Mouse (Mus musculus) layer of hippocampus, postnatal 10 days (tissue): ENCODE results near the gene 9830107B12Rik. TPM values are rescaled to one million over a fixed set of nuclear protein-coding genes. Genes with fewer than 3 reads are reported as not detected.
"Not testable (repeated sequence)": the region's sequence is repeated elsewhere in the genome, so short reads cannot be mapped to it uniquely, and the experiment has no call there.

ENCODE experiments used
- DNase-seq, 2 experiments: peaks; one replicate each; pipeline ENCODE4 v3.0.0; 2021; ENCODE audit warnings: low spot score in 2 of 2
- long read RNA-seq: library from polyadenylated mRNA; stranded (forward); transcript quantifications from one replicate; pipeline ENCODE4 v2.0.0, GENCODE M21; 2023
- total RNA-seq, 2 experiments: library from RNA; stranded (reverse); gene quantifications; 2 replicates each; pipeline ENCODE4 v1.2.3; 2021

9830107B12Rik gene
- not detected for total RNA-seq
- long read RNA-seq = 0 reads

DNA sequence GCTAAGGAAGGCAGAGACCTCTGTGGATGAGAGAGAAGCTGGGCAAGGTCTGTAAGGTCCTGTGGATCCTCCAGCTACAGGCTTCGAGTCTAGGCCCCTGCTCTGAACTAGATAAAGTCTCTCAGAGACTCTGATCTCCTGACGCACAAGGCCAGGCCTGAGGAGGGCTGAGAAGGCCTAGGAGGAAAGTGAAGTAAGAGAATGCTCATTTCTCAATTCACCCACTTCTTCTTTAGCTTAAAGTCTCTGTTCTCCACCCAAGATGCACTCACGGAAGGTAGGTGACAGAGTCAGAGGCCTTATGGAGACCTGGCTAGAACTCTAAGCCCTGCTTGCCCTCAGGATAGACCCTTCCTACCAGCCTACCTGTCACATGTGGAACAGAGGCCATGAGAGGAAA, at the start of gene 9830107B12Rik:
TSS of gene 9830107B12Rik (minus strand) at position 149 of the 400 bp plus-strand sequence.
- DNase-seq = peak in 1 of 2 experiments; percentile 3

DNA sequence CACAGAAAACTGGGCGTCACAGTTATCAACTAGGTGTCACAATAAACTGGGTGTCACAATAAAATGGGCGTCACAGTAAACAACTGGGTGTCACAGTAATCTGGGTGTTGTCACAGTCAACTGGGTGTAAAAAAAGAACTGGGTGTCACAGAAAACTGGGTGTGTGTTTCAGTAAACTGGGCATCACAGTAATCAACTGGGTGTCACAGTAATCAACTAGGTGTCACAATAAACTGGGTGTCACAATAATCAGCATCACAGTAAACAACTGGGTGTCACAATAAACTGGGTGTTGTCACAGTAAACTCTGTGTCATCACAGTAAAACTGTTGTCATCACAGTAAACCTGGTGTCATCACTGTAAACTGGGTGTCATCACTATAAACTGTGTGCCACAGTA, 46.3 kb upstream of the 9830107B12Rik start:
- DNase-seq = no peak

DNA sequence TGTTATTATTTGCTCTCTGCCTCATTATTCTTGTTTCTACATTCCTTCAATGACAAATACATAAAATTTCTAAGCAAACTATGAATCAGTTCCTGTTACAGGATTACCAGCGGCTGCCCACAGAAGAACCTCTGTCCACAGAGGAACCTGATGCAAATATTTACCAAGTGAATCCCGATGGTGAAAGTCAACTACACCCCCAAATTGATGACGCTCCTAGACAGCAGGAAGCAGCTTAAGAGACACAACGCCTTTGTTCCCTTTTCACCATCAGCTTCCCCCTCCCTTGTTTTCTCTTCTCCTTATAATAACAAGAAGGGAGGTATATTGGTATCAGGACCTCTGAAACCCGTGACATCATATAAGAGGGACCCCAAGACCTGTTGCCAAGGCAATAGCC, 39.2 kb upstream of the 9830107B12Rik start:
- DNase-seq = no peak

DNA sequence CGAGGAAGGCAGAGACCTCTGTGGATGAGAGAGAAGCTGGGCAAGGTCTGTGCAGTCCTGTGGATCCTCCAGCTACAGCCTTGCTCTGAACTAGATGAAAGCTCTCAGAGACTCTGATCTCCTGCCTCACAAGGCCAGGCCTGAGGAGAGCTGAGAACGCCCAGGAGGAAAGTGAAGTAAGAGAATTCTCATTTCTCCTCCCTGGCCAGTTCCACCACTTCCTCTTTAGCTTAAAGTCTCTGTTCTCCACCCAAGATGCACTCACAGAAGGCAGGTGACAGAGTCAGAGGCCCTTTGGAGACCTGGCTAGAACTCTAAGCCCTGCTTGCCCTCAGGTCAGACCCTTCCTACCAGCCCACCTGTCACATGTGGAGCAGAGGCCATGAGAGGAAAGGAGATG, 21.0 kb upstream of the 9830107B12Rik start, which contains the start of gene A530064D06Rik:
TSS of gene A530064D06Rik (minus strand) at position 173 of the 400 bp plus-strand sequence.
- not testable (repeated sequence) for DNase-seq

DNA sequence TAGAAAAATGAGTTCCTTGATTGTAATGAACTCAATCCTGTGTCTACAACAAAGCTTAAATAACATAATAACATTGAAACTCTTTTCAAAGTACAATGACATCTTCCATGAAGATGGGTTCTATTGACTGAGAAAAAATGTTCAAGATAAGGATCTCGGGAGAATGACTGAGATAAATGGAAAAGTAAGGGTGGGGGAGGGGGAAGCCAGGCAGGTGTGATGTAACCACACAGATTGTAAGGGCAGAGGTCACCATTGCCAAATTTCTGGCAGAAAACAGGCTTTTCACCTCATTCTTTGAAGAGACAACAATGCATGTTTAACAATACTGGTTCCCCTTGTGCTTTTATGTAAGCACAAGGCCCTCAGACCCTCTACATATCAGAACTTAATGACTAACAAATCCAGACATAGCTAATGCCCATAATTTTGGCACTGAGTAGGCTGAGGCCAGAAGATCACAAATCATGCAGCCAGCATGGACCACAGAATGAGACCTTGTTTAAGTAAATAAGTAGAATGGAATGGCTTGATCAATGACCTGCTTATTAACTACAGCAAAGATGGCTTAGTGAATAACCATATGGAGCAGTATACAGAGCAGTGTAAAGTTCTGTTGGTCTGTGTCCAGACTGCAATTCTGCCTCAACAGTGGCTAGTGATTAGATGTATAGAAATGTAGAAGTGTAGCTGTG, 11.5 kb upstream of the 9830107B12Rik start:
- no peak for DNase-seq

DNA sequence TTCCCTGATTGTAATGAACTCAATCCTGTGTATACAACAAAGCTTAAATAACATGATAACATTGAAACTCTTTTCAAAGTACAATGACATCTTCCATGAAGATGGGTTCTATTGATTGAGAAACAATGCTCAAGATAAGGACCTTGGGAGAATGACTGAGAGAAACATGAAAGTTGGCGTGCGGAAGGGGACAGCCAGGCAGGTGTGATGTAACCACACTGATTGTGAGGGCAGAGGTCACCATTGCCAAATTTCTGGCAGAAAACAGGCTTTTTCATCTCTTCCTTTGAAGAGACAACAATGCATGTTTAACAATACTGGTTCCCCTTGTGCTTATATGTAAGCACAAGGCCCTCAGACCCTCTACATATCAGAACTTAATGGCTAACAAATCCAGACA, 13.3 kb downstream of the 9830107B12Rik start:
- no peak for DNase-seq

DNA sequence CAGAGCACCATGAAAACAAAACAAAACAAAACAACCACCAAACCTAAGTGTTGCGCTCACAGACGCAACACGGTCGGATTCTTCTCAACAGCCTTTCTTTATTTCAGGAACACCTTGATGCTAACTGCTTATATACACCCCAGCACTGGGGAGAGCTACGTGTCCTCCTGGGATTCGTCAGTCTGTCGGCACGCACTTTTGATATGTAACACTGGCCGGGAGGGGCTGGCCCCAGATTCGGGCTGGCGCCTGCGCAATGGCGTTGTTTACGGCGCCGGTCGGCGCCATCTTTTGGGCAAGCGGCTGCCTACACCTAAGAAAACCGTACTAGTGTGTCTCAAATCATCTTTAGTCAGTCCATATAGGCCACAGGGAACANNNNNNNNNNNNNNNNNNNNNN, 25.6 kb downstream of the 9830107B12Rik start:
- DNase-seq = no peak

DNA sequence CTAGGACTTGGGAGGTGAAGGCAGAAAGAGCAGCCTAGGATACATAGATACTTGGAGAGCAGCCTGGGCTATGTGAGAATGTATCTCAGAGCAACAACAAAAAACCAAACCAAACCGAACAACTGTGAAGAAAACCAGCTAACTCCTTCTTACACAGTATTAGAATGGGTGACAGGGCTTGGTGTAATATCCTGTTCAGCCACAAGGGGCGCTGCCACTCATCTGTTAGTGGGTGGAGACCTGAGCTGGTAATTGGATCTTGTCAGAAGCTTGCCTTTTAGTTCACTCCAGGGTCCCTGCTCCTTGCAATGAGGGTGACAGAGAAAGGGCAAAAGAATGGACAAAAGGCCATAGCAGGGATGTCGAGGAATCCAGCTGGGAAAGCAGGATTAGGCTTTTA, 26.4 kb downstream of the 9830107B12Rik start:
- DNase-seq = peak; percentile 85 to 86

DNA sequence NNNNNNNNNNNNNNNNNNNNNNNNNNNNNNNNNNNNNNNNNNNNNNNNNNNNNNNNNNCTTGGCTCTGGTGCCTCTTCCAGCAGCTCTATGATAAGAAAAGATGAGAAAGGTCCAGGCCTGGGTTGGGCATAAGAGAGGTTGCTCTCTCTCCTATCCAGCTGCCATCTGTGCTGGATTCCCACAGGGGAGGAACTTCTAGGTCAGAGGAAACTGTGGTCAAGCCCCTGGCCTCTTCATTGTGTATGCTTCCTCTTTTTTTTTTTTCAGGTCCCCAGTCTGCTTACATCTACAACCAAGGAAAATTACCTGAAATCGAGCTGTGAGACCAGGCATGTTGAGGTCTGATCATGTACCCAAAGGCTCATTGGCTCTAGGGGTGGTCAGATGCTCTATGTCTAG, 27.5 kb downstream of the 9830107B12Rik start:
- no peak for DNase-seq

DNA sequence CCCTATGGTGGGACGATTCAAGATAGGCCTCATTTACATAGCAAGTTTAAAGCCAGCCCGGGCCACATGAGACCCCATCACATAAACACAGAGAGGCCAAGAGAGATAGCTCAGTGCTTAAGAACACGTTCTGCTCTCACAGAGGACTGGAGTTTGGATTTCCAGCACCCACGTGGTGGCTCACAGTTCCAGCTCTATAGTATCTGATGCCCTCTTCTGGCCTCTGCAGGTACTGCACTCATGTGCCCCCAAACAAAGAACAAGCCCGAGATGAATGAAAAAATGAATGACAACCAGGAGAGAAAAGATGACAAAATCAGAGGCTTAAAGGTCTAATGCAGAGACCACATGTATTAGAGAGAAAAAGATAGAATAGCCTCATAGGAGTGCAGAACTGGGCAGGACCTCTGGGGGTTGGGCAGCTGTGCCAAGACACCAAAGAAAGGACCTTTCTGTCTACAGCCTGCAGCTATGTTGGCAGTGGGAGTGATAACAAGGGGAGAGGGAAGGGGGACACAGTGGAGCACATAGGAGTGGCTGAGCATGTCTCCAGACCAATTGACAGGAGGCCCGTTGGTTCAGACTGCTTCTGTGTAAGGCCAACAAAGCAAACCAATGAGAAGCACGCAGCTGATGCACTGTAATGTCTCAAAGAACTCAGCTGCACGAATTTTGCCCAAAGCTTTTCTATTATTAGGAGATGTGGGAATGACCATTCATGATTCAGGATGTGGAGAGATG, 35.4 kb downstream of the 9830107B12Rik start:
- peak; percentile 56 to 62 for DNase-seq

DNA sequence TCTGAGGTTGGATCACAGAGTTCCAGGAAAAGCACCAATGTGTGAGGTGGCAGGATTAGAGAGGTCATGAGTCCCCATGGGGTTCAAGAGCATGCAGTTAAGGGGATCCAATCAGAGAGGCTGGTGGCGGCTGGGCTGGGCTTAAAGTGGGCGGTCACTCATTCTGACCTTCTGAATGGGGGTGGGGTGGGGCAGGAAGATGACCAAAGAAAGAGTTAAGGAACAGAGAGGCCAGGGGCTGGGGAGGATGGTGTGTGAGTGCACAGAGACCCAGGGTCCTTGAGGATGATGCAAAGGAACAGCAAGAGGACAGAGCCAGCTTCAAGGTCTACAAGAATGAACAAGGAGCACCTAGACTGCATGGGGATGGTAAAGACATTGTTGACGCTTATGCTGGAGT, 37.5 kb downstream of the 9830107B12Rik start:
- no peak for DNase-seq

DNA sequence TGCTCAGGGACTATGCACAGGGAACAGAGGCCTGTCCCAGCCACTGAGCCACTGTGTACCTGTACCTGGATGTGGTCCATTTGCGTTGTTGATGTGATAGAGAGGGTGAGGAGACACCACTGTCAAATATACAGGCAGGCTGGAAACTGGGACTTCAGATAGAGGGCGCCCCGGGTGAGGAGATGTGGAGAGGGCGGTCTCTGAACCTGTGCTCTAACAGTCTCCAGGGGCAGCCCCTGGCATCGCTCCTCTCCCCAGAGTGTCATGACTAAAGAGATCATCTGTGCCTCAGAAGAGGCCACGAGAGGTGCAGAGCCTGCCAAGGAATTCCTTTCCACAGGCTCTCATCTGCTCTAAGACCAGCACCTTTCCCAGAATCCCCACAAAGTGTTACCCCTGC, 38.2 kb downstream of the 9830107B12Rik start:
- DNase-seq = no peak

DNA sequence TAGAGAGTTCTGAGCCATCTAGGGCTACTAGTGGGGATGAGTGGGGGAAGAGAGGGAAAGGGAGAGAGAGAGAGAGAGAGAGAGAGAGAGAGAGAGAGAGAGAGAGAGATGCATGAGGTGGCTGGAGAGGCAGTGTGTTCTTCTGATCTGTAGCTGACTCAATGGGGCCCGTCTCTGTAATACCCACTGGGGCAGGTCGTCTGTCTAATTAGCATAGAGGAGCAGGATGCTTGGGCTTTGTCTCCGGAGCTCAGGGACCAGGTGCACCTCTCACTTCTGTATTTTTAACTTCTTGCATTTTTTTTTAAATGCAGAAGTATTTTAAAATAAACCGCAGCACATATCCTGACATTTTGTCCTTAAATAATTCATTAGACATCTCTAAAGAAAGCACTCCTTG, 38.7 kb downstream of the 9830107B12Rik start:
- no peak for DNase-seq

DNA sequence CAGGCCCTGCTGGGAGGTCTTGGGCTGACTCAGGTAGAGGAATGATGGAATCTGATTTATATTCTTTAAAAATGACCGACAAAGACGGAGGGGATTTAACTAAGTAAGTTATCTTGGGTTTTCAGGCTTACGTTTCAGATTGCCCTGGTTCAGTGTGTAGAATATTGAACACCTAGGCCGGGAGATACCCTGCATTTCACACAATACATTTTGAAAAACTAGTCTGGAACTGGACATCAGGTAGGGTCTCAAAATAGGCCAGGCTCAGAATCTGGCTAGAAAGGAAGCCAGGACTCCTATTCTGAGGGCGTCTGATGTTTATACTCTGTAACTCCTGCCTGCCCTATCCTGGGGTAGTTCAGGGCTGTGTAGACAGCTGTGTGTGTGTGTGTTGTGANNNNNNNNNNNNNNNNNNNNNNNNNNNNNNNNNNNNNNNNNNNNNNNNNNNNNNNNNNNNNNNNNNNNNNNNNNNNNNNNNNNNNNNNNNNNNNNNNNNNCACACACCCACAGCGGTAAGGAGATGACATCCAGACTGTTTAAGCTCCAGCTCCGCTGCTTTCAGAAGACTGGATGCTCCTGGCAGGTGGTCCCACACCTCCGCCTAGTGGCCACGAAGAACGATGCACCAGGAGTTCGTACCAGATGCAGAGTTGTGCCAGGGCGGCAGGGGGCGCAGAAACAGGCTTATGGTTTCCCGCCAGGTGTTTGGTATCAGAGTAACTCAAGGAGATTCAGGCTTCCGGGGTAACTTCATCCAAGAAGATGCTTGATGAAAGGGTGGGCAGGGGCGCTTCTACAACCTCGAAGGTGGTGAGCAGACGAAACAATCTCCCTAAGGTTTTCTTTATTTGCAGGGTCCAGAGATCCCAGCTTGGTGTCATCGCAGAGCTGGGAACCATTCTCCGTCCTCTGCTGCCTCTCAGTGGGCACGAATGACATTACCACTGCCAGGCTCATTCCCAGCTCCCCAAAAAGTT, 45.3 kb downstream of the 9830107B12Rik start:
- DNase-seq = peak; percentile 89 to 90

DNA sequence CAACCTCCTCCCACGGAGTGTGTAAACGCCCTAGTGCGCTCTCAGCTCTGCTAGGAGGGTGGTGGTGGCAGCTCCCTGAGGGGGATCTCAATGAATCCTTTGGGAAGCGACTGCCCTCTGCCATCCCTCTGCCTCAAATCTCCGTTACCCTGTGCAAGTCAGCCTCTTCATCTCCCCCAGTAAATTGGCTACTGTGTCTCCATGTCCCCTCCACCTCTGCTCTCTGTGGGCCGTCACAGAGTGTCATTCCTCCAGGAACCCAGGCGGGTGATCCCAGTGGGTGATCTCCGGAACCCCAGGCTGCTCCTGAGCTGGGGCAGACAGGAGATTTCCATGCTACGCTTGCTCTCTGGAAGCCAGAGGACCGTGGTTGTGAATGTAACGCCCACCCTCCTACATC, 46.8 kb downstream of the 9830107B12Rik start:
- no peak for DNase-seq

DNA sequence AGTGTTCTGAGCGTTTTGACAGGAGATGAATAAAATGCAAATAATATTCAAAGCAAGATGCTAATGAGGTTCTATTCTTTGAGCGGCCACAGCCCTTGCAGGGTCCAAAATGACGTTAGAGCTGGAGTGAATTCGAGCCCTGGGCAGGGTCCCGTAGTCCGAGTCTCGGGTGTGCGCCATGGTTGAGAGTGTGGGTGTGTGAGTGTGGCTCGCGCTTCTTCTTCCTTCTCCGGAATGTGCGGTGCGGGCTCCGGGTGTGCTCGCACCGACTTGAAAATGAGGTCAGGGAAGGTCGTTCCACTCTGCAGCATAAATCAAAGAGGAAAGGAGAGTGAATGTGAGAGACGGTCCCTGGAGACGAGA, 47.6 kb downstream of the 9830107B12Rik start:
- no peak for DNase-seq

DNA sequence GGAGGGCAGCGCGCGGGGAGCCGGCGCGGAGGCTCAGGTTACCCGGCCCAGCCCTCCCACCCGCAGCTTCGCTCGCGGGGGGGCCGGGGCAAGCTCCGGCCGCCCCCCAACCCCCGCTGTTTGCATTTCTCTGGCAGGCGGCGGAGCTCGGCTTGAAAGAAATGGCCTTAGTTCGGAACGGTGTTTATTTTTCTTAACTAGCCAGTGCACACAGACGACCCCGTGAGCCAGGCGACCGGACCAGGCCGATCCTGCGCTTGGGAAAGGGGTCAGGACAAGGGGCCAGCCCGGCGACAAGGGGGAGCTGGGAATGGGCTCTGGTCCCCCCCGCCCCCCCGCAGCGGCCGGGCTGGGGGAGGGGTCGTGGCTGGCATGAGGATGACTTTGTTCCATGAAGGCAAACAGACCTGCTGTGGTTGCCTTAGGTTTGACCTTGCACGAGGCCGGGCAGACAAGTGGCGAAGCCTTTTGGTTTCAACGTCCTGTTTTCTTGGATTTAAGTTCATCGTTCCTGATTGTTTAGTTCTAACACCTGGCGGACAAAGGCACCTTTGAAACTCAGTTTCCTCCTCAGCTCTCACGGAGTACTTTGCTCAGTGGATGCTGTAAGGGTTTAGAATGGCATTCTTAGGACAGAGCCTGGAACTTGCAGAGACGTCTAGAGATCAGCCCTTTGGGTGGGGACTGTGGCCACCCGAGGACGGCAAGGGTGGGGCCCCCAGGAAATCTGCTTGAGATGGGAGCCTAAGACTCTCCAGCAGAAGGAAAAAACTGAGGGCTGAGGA, 48.1 kb downstream of the 9830107B12Rik start:
- no peak for DNase-seq

DNA sequence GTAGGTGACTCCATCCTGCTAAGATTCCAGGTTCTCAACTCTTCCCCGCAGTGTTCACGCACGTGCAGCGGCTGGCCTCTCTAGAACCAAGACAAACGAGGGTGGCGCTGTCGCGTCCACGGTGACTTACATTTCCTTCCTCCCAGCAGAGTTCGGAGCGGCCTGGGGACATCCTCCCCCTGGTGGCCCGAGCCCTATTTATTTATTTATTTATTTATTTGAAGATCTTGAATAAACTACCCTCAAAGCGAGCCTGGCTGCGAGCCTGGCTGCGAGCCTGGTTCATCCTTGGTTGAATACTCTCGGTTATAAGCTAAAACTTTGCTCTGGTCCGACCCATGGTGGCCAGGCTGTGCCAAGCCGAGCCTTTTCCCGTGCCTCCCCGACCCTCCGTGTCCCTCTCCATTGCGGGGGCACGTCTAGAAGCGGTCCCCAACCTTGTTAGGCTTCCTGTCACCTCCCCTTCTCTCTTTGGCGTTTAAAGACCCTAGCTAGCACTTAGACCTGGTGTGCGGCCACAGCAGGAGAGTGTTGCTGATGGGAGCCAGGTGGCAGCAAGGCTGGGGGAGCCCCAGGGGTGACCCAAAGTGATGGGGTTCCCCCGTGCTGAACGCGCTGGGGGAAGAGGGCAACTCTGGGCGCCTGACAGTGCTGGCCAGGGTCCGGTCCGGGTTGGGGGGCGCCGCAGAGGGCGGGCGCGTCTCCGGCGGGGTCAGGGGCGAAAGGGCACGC, 48.9 kb downstream of the 9830107B12Rik start:
- peak in 1 of 2 experiments; percentile 47 for DNase-seq

DNA sequence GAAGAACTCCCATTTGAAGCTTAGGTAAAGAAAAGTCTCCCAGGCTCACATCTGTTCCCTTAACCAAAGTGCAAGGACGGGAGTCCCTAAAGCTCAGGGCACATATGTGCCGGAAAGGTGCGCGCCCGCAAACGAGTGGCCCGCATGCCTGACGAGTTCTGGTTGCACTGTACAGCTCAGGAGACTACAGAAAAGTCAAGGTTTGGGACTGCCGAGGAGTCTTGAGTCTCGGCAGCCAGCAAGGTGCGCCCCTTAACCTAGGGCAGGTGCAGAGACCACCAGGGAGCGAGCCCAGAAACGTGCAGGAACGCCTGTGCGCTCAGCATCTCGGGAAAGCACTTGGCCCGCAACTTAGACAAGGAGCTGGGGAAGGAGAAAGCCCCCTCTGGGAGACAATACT, 49.7 kb downstream of the 9830107B12Rik start:
- DNase-seq = no peak

DNA sequence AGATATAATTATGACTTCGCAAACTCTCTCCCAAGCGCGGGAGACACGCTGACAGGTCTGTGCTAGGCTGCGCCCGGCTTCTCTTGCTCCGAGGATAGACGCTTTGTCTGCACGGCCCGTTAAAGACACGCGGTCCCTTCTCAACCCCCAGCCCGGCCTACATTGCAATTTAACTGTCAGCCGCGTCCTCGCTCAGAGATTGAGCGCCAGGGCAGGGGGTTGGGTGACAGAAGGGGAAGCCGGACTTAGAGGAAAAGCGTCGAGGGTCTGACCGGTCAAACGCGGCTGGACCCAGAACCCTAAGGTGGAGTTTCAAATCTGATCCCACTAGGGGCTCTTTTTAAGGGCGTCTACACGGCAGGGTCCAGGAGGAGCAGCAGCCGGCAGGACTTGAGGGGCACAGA, 50.3 kb downstream of the 9830107B12Rik start:
- DNase-seq = no peak
